Mouse (Mus musculus) naive thymus-derived CD4-positive, alpha-beta T cell, adult 2 months (primary cell): Measurements from ENCODE around the gene Mag.
"Not testable (repeated sequence)": the region's sequence is repeated elsewhere in the genome, so short reads cannot be mapped to it uniquely, and the experiment has no call there.

Source experiments
- DNase-seq: peaks from one replicate; pipeline ENCODE4 v3.0.0-alpha.2; 2011; ENCODE audit warnings: low read depth

Gene Mag

DNA sequence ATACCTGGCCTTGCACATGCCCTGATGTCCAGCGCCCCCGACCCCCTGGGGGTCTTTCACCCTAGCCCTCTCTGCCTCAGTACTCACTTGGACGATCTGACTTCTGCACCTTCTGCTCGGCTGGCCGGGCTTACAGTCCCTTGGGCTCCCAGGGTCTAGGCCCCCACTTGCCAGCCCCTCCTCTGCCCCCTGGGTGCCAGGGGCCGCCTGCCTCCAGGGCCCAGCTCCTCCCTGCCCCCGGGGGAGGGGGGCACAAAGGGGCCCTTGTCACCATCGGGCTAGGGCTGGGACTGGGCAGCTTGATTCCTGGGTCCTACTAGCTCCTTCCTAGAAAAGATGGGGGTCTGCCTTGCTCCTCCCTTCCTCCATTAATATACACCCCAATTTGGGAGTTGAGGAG is at the start of gene Mag:
Gene Mag, minus strand, starts transcription at position 142 of the 400 bp plus-strand sequence.
- DNase-seq: no peak

DNA sequence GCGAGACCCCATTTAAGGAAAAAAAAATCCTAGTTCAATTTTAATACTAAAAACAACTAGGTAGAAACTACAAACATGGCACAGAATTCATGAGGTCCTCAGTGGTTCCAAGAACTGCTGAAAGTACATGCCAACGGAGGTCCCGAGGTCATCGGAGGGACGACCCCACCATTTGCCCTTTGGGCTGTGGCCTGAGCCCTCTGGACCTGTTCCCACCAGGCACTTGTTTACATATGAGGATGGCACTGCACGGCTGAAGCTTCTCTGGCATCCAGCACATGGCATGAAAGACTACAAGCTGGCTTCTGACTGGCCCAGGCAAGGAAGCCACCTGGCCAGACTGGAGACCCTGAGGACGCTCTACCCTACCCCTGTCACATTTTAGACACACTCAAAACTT is 49.7 kb upstream of the Mag start:
- no peak for DNase-seq

DNA sequence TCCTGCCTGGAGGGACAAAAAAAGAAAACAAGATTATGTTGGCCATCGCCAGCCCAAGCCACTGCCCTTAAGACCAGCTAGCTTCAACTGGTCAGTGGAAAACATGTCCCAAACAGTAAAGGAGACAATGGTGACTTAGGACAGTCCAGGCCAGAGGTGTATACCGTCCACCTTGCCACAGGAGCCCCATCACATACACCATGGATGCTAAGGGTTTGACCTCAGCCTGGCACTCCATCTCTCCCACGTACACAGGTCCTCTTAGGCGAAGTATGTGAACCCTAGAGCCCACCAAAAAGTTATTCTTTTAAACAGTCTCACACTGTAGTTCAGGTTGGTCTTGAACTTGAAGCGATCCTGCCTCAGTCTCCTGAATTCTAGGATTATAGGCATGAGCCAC is 48.2 kb upstream of the Mag start:
- no peak for DNase-seq

DNA sequence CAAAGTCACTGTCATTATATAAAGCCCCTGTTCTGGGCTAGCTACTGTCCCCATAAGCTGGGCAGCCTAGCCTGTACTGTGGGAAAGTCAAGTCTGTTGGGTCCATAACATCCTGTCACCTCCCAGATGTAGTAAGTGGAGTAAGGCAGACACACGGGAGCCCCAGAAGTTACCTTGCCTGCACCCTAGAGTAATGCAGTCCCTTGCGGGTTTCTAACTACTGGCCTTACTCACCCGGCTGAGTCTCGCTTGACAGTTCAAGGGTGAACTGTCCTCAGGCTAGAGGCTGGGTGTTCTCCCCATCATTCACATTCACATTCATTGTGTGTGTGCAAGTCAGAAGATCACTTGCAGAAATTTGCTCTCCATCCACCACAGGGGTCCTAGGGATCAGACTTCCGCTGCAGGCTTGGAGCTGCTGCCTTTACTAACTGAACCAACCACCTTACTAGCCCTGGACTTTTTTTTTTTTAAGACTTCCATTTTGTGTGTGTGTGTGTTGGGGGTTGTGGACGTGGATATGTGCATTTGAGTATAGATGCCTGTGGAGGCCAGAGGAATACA is 45.2 kb upstream of the Mag start:
- no peak for DNase-seq

DNA sequence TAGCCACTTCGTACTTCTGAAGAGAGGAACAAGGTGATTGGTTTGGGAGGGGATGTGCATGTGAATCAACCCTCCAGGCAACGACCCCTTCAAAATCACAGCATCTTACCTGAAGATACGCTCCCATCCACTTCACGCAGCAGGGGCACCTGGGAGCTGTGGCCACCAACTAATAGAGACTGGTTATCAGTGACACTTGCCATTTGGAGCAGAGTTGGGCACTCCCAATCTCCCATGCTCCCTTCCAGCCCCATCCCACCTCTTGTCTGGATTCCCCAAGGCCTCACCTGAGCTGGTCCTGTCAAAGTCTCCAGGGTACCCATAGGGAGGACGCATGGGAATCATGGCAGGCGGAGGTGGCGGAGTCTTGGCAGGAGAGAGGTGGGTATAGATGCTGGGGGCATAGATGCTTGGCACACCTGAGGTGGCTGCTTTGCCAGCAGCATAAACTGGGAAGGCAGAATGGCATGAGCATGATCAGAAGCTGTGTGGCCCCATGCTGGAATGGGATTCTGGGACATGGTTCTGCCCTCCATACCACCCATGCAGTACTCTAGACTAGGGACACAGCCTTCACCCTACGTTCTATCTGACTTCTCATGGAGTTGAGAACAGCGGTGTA is 44.3 kb upstream of the Mag start:
- no peak for DNase-seq

DNA sequence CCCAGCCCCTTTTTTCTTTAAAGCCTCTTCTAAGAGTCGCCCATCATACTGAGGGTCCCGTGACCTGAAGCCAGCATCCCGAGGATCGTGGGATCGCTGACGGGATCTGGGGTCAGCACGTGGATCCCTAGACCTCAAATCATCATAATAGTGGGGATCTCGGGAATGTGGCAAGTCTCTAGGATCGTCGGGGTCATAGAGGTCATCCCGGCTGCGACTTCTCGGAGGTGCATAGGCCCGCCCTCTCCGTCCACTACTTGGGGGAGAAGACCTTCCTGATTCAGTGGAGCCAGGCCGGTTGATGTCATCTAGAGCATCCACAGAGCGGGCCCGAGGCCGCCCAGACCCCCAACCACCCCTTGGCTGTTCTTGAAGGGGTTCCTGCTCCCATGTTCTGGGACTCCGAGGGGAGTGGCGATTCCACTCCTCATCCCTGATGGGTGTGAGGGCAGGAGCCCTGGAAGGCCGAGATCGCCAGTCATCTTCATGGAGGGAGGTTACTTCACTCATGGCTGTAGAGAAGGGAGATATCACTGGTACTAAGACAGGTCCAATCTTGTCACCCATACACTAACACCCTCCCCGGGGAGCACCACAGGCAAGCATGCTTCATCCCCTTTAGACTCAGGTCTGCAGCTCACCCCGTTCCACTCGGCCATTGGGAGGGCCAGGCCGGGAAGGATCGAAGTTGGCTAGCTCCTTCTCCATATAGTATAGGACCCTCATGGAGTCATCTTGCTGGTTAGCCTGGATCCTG is 43.6 kb upstream of the Mag start:
- no peak for DNase-seq

DNA sequence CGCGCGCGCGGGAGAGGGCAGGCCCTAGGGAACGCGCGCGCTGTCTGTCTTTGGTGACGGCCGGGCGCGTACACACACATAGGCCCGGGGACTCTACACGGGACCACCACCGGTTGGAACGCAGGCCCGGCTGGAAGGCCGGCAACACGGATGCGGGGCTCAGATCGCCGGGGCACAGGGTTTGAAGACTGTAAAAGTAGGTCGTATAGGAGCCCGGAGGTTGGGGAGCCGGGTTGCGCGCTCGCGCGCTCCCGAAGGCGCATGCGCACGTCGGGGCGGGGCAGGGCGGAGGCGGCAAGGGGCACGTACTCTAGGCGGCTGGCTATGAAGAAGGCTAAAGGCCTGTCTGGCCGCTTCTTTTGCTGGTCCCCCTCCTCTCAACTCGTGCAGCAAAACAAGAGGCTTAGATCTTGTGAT is 42.7 kb upstream of the Mag start:
- peak; percentile 96 for DNase-seq

DNA sequence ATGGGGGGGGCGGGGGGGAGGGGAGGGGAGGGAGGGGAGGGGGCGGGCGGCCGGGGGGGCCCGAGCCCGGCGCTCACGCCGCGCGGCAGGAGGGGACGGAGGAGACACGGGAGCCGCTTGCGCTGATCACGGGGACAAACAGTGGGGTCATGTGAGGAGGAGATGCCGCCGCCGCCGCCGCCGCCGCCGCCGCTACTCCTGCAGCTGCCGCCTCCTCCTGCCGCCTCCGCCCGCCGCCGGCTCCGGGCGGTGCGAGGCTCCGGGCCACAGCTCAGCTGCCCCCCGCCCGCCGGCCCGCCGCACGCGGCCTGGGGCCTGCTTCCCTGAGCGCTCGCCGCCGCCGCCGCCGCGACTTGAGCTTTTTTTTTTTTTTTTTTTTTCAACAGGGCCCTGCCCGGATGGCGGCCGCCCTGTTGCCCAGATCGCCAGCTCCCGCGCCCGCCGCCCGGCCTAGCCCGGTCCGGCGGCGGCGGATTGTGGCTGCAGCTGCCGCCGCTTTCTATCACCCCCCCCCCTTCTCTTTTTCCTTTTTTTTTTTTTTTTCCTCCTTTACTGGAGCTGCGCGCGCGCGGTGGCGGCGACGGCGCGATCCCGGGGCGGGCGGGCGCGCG is 42.2 kb upstream of the Mag start, which contains the start of gene Usf2:
Gene Usf2, minus strand, starts transcription at position 48 of the 611 bp plus-strand sequence.
- peak; percentile 86 for DNase-seq

DNA sequence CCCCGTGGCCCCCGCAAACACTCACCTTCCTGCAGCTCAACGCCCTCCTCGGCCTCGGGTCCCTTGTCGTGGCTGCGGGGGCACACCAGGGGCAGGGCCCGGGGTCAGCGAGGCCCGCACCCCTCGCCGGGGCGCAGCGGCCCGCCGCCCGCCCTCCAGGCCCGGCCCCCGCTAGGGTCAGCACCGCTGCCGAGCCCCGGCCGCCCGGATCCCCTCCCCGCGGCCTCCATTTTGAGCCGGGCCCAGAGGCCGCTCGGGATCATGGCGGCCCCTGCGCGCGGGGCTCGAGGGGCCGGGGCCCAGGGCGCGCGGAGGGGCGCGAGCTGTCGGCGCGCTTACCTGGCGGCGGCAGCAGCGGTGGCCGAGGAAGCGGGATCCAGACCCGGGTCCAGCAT is 41.7 kb upstream of the Mag start:
- DNase-seq: peak; percentile 78

DNA sequence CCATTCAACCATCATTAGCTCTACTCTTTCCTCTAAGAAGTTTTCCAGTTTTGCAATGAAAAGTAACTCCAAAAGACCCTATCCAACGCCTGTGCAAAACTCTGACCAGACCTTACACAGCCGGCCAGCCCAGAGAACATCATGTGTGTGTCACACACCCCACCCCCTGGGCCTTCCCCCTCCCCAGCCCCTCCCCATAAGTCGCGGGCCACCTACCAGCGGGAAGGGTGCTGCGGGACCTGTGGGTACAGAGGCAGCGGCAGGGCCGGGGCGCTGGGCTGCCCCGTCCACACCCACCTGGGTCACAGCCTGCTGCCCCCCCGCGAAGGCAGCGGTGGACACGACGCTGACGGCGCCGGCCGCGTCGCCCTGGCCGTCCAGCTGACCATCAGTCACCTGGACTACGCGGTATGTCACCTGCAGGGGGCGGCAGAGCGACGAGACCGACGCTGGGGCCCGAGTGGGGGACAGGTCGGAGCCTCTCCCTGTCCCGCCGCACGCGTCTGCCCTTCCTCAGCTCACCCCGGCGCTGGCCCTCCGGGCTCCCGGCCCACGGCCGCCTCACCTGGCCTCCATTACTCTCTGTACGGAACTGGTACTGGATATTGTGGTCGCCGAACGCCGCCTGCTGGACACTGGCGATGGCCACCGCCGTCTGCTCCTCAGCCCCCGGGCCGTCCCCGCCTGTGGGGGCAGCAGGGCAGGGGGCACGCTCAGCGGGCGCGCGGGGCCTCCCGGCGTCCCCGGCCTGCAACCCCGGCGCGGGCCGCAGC is 41.1 kb upstream of the Mag start:
- peak; percentile 83 for DNase-seq

DNA sequence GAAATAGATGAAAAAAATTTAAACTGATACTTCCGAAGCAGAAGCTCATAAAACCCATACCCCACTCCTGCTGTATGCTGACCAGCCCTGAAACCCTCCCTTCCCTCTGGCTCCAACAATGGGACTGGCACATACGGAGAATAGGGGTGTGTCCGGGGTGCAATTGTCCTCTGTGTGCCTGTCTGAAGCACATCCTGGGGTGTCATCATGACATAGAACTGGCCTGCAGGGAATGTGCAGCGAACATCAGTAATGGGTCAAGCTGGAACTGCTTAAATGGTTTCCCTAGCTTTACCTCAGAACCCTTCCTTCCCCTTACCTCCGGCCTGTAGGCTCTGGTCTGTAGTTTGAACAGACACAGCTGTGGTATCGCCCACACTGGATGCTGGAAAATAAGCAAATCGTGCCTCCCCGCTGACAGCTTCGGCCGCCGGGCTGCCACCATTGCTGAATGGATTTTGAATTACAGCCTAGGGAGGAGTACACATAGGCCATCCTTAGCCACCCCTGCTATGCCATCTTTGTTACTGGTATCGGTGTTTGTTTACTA is 40.4 kb upstream of the Mag start:
- no peak for DNase-seq

DNA sequence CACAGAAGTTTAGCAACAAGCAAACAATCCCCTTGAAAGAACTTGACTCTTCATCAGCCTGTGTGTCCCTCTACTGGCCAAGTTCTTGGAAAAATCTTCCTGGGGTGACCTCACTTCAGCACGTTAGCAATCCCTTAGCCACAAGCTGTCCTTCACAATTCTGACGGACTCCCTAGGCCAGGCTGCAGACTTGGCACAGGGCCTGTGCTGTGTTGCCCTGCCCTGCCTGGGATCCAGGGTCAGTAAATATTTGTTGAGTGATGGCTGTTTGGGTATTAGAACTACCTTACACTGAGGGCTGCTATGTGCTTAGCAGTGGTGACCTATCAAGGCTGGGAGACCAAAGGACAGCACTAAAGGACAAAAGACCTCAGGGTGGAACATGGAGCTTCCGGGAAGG is 39.4 kb upstream of the Mag start:
- DNase-seq: no peak

DNA sequence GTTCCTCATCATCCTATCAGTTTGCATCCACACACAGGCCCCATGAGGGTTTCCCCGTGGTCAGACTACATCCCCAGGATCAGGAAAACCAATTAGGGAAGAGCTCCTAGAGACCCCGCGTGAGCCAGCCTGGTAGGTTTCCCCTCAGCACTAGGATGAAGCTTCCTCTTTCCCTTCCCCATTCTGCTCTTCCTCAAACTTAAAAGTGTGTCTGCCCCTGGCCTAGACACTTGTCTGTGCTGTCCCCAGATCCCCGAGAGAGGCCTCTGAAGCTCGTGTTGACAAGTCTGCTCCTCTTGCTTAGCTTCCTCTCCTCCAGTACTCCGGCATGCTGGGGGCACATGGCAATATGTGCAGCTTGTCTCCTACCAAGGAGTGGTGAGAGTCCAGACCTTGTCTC is 38.8 kb upstream of the Mag start:
- DNase-seq: no peak

DNA sequence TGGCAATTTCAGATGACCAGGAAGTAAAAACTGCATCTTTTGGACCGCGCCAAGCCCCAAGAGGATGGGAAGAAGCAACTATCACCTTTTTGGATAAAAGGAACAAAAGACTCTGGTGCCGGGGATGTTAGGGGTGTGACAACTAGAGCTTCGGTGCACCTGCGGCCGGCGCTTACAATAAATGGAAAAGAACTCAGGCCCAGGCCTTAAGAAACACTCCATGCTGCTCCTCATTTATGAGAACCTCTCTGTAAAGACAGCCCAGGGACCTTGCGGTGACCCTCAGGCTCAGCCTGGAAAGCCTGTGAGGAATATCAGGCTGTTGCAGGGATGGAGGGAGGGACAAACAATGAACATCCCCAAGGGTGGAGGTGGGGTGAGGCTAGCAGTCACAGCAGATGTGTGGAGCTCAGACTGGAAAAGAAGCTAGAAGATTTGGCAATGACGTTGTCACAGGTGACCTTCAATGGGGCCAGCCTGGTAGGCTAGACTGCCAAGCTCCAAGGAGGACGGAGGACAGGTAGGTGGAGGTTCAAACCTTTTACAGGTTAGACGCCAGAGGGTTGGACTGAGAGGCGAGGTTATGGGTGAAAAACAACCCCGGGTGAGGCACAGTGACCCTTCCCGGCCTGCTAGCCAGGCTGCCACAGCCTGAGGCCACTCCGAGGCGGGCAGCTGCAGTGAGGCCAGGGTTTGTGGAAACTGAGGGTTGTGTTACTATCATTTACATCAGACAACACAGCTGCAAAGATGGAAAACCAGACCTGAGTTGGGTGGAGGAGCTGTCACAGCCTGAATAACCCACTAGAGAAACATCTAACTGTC is 38.0 kb upstream of the Mag start:
- DNase-seq: no peak

DNA sequence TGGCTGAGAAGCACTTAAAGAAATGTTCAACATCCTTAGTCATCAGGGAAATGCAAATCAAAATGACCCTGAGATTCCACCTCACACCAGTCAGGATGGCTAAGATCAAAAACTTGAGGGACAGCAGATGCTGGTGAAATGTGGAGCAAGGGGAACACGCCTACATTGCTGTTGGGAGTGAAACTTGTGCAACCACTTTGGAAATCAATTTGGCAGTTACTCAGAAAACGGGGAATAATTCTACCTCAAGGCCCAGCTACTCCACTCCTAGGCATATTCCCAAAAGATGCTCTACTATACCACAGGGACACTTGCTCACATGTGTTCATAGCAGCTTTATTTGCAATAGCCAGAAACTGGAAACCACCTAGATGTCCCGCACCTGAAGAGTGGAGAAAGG is 35.2 kb upstream of the Mag start:
- DNase-seq: not testable (repeated sequence)

DNA sequence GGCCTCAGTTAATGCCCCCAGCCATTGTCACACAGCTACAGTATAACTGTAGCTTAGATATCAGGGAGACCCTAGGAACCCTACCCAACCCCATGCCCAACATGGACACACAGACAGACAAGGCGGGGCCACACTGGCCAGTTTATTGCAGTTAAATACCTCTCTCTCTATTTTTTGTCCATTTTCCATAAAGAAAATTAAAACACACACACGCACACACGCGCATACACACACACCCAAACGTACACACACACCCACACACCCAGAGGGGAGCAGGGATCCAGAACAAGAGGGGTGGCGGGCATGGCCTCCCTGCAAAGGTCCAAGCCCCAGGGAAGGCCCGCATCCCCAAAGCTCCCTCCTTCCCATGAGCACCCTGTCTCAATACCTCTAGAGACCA is 31.2 kb upstream of the Mag start:
- no peak for DNase-seq

DNA sequence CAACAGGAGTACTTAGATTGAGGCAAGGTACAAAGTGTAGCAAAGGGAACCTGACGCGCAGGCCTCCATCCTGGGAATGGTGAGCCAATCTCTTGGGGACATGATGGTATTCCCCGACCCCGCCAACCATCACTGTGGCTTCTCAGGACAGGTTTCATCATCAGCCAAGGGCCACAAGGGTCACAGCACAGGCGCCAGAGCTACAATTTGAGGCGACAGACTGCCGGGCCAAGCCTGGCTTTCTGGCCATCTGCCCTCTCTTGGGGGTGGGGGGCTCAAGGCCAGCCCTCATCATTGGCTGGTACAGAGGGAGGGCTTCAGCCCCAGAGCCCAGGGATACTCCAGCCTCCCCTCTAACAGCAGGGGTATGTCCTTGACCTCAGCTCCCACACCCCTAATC is 30.8 kb upstream of the Mag start:
- not testable (repeated sequence) for DNase-seq

DNA sequence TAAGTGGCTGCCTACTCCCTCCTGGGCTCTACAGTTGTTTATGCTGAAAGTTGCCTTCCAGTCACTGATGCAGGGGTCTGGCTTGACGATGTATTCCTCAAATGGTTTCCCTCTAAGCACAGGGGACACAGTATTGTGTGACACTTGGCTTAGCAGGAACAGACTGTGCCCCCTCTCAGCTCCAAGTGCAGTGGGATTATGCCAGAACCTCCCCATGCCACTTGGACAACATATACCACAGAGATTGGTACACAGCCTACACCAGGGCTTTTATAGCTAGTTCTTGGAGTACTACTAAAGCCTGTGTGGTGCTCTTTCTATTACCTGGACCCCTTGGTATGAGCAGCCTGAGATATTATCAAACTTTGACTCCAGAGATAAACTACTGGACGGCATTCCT is 30.0 kb upstream of the Mag start:
- not testable (repeated sequence) for DNase-seq

DNA sequence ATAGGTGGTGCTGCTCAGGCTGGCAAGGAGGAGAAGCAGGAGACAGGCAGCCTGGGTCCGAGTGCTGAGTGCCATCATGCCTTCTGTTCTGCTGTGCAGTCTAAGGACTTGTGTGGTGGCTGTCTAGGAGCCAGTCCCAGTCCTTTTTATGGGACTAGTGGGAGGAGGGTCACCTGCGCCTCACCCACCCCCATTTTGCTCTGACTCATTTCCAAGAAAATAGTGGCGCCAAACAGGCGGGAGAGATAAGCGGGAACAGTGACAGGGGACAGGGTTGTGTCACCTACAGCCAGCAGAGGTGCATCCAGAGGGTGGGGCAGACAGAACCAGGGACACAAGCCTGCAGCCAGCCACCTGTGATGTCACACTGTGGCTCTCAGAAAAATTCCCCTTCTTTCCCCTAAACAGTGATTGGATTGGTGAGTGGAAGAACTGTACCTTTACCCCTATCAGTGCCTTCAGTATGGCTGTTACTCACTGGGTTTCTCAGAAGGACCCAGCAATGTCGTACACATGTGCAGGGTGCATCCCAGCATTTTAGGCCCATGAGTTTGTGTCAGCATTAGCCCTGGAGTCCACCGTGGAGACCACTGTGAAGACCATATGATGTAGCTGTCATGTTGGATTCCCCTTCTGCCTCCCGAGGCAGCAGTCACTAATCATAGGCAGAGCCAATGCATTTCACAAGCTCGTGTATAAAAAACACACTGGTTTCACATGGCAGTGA is 29.4 kb upstream of the Mag start, which contains the start of gene Hamp:
Gene Hamp, minus strand, starts transcription at position 124 of the 727 bp plus-strand sequence.
- no peak for DNase-seq

DNA sequence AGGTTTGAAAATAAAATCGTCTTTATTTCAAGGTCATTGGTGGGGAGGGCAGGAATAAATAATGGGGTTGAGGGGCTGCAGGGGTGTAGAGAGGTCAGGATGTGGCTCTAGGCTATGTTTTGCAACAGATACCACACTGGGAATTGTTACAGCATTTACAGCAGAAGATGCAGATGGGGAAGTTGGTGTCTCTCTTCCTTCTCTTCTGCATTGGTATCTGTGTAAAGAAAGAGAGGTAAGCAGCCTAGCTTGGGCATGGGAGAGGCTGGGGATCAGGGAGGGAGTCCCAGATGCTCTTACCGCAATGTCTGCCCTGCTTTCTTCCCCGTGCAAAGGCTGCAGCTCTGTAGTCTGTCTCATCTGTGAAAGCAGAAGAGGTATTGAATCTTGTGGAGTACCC is 27.7 kb upstream of the Mag start:
- DNase-seq: not testable (repeated sequence)
